Mouse (Mus musculus) 416B (cell line): ENCODE results near the gene 1500011B03Rik.
"Not testable (repeated sequence)": the region's sequence is repeated elsewhere in the genome, so short reads cannot be mapped to it uniquely, and the experiment has no call there.

Source experiments
- DNase-seq: peaks from one replicate; pipeline ENCODE4 v3.0.0; 2011; ENCODE audit warnings: low read depth

The 1500011B03Rik gene

DNA sequence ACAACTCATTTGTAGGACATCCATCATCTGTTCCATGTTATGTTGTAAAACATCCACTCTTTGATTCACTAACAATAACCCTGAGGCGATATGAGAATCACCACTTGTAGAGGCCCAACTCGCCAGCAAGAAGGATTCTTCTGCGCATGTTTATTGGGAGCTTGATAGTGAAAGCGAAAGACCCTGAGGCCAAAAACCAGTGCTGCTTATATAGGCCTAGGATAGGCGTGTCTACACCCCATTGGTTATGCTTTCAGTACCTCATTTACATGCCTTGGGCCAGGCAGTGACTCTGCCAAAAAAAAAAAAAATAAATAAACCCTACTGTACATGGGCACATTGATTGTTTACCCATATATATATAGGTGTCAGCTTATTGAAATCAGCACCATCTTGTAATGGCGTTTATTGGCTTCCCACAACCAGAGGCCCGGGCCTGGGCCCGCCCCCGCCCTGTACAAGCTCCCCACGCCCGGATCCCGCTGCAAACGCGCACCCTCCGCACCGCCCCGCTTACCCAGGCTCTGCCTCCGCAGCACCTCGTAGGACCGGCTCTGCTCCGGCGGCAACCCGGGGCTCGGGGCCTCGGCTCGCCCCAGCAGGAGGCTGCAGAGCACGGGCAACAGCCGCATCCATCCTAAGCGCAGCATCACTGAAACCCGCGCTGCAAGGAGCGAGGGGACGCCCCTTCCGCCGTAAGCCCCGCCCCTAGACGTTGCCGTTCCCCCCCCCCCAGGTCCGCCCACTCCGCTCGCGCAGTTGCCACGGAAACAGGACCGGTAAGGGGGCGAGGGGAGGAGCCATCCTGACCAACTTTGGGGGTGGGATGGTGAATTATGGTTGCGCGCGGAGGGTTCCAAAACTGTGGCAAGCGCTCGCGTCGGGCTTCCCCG is at the start of gene 1500011B03Rik:
TSS of gene 1500011B03Rik (minus strand) at position 673 of the 893 bp plus-strand sequence.
- DNase-seq, result peak; percentile 74

DNA sequence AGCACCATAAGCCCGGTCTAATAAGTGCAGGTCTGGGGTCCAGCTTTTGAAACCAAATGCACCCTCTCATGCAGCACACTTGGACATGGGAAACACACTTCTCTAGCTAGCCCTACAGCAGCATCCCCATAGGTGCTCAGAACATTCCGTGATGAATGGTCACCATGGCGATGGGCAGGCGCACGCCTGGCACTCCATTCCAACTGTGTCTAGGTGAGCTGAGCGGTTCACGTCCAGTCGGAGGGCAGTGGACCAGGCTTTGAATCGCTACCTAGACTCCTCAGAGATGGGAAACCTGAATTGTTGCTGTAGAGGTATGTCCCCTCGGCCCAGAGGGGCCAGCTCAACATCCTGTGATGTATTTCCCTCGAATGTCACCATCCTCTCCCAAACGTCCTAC is 42.0 kb upstream of the 1500011B03Rik start:
- DNase-seq, result no peak

DNA sequence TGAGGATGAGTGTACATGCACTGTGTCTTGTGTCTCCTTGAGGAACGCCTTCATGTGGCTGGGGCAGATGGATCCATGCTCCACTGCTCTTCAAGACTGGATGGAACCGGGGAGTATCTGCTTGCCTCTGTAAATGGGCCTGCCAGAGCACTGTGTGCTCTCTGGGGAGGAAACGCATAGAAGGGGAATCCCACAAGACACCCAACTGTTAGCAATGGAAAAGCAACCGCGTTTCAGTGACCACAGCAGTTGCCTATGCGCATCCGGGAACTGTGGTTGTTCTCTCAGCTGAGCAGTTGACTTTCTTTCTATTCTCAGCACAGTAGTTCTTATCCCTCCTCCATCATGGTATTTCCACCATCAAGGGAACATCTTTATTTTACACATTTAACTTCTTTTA is 41.5 kb upstream of the 1500011B03Rik start:
- no peak for DNase-seq

DNA sequence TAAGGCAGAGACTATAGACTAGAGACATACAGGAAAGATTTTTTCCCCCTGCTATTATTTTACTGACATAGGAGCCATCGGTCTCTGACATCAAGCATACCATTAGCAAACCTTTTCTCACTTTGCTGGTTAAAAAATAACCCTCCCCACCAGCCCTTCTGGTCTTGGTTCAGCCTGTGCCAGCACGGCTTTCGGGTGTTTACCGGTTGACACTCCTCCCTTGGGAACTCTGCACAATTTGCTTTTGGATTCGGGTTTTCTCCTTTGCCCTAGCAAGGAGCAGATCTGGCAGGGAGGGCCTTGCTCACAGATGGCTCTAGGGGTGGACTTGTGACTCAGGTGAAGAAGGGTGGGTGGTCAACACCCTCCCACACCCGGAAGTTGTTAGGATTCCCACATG is 38.5 kb upstream of the 1500011B03Rik start:
- DNase-seq, result no peak

DNA sequence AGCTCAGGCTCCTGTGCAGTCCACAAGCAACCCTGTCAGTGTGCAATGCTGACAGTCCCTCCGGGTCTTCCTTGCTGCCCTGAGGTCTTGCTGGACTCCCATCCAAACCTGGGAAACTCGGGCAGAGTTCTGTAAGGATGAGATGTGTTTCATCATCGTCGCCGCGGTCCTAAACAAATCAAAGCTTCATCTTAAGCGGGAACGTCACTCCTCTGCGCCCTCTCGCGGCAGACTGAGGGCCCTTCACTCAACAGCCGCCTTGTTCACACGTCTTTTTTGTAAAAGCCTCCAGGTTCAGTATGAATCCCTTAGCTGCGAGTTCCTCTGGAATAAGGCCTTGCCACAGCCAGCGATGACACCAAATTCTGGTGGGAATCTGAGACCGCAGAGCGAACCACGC is 36.0 kb upstream of the 1500011B03Rik start:
- DNase-seq, result peak; percentile 70

DNA sequence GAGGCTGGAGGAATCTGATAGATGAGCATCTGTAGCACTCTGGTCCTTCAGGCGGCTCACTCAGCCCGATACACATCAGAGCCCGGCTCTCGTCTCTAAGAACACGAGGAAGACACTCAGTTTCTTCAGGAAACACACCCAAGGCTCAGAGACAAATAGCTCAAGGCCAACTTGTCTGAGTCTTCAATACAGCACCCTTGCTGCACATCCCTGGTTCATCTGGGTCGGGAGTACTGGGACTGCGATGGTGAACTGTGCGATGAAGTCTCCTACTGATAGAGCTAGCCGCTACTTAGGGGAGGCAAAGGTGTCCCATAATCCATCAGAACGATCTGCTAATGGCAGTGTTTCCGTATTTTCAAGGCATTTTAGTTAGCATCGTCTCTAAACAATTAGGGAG is 35.3 kb upstream of the 1500011B03Rik start, which contains the start of gene Gm9936:
TSS of gene Gm9936 (minus strand) at position 101 of the 400 bp plus-strand sequence.
- DNase-seq, result no peak

DNA sequence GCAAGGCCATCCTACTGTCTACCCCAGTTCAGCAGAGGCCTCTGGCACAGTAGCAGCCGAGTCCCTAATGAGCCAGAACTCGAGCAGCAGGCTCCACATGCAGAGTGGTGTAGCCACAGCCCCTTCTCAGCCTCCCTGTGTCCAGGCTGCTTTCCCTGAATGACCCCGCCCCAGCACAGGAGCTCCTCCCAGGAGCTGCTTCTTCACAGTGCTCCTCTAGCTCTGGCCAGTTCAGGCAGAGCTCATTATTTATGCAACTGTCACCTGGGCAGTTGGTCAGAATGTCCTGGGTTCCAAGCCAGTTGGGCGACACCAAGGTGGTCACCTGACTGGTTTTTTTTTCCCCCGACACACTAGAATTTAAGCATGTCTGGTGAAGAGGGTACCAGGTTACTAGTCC is 30.1 kb upstream of the 1500011B03Rik start, which contains the start of gene 4930519G04Rik:
TSS of gene 4930519G04Rik (plus strand) at position 301 of the 400 bp plus-strand sequence.
- not testable (repeated sequence) for DNase-seq

DNA sequence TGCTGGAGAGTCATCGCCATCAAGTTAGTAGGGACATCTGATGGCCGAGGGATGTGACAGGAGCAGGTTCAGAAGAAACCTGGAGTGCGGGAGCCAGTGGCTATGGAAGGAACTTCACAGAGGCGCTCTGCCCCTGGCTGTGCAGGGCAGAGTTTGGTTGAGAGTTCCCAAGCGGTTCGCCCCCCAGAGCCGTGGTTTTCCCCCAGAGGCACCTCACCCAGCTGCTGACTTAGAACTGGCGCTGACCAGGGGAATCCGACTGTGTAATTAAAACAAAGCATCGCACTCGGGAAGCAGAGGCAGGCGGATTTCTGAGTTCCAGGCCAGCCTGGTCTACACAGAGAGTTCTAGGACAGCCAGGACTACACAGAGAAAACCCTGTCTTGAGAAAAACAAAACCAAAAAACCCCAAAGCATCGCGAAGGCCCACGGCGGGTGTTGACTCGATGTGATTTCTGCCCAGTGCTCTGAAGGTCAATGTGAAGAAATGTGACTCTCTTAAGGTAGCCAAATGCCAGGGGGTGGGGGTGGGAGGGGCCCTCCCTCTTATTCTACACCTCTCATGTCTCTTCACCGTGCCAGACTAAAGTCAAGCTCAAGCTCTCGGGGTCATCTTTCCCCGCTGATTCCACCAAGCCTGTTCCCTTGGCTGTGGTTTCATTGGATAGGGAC is 28.4 kb upstream of the 1500011B03Rik start:
- DNase-seq, result no peak

DNA sequence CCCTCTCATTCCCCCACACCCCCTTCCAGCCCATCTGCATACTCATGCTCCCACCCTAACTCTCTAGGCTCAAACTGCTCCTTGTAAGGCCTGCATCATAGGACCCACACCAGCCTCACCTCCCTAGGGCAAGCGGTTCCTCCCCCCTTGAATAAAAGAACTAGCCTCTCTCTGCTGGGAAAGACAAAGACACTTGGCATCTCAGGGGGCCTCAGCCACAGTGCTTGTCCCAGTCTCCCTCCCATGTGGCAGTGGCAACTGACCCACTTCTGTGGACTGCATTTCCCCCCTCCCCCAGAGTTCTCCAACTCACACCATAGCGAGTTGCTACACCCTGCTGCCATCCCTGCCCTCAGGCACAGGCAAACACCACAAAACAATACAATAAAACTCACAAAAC is 21.1 kb upstream of the 1500011B03Rik start:
- DNase-seq, result not testable (repeated sequence)

DNA sequence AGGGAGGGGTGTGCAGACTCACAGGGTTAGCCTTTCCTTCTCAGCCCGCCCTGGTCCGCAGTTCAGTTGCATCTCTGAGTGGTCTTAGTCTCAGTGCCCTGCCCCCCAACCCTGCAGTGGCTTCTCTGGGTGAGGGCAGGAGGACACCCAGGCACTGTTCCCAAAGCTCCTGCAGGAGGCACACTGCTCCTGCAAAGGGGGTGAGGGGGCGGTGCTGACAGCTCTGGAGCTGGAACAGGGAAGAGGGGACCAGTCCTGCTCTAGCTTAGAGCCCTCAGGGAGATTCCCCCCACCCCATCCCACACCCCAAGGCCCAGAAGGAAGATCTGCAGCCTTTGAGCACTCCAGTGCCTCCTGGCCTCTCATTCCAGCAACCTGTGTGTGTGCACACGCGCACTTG is 19.4 kb upstream of the 1500011B03Rik start:
- DNase-seq, result no peak

DNA sequence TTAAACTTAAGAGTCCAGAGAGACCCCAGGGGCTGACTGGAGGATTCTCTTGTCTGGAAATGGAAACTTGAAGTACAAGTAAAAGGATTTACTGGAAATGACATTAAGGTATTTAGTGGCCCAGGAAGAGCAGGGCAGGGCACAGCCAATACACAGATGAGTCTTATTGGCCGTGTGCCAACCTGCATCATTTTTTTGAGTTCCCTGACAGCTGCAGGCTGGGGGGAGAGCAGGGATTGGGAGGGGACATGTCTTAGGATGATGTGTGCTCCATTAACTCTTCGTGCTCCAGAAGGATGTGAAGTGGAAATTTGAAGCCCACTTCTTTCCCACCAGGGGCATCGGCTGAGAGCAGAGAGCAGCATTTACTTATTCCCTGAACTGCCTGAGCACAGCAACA is 18.9 kb upstream of the 1500011B03Rik start:
- not testable (repeated sequence) for DNase-seq

DNA sequence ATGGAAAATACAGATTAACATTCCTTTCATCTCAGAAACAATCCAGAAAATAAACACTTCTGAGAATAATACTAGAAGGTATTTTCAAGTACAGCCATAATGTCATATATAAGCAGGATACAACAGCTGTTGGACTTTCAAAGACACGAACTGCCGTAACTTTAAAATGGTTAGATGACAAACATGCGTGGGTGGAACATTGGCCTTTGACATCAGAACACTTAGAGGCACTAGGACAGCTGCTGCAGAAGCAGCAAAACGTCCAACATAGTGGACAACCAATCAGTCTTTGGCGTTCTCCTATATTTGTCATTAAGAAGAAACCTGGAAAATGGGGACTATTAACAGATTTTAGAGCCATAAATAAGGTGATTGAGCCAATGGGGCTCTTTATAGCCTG is 17.2 kb upstream of the 1500011B03Rik start:
- DNase-seq, result not testable (repeated sequence)

DNA sequence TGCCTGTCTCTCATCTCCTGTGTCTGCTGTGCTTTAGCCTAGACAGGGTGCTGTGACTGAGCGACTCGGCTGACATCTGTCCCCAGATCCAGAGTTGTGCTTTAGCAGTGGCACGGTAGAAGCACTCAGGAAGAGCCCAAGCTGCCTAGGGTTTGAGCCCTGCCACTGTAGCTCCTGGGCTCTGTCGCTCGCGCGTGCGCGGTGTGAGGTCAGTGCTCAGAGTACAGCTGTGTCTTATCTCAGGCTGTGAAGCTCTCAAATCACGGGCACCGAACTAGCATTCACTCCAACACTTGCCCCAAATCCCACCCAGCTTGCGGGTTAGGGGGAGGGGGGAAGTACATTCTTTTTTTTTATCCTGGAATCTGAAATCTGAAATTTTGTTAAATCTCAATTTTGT is 13.6 kb upstream of the 1500011B03Rik start:
- no peak for DNase-seq

DNA sequence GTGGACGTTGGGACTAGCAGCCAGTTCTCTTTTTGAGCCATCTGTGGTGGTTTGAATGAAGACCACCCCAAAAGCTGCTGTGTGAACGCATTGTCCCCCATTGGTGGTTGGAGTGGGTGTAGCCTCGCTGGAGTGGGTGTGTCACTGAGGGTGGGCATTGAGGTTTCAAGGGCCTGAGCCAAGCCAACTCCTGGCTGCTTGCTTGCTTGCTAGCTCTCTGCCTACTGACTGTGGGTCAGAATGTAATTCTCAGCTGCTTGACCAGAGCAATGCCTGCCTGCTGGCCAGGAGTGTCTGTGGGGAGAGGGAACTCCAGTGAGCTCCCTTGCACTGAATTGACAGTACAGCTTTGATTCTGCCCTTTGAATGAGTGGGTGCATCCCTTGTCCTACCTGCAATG is 6.5 kb upstream of the 1500011B03Rik start:
- no peak for DNase-seq

DNA sequence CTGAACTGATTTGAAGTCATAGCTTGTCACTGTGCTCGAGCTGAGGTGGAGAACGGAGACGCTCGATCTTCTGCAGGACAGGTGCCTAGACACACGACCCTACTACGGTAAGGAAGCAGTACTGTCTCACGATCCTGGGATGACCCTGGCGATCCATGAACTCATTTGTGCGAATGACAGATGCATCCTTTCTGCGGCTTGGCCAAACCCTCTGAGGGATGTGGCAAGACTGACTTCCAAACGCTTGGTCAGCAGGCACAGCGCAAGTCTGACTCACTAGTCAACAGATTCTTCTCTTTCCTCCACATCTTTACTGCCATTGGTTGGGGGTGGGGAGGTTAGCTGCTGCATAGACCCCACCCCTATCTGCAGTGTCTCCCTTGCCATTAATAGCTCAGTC is 4.2 kb upstream of the 1500011B03Rik start:
- peak; percentile 95 for DNase-seq

DNA sequence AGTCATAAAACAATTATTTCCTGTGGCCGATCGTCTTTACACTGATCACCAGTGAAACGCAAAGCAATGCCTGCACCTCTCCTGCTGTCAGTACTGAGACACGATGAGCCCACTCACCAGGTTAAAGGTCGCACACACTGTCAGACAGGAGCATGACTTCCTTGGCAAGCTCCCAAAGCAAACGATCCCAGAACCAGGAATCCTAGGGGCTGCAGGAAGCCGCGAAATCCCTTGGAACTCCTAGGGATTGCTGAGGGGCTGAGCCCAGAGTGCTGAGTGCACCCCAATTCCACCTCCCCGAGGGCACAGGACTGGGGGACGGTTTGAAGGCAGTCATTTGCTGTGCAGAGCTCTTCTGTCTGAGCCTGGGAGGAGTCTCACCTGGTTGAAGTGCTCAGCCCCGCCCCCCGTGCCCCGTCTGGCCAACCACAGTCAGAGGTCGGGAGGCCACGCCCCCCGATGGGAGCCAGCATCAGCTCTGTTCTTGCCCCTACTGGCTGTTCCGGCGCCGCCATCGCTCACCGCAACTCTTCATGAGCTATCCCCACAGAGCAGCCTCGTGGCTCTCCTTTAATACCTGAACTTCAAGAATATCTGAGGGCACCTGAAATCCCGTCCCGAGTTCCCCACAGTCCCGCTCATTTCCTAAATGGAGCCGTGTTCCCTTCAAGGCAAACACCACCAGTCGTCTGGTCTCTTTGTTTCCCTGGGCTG is 2.9 kb upstream of the 1500011B03Rik start:
- no peak for DNase-seq

DNA sequence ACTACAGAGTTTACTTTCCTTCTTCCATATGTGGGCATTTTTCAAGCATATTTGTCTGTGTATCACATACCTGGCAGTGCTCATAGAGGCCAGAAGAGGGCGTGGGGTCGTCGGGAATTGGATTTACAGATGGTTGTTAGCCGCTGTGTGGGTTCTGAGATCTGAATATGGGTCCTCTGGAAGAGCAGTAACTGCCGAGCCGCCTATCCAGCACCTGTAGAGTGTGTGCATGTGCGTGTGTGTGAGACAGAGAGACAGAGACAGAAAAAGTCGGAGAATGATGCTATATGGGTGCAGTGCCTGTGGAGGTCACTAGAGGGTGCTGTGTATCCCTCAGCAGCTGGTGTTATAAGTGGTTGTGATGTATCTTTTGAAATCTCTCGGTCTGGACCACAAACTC is 929 bp upstream of the 1500011B03Rik start:
- peak; percentile 84 for DNase-seq

DNA sequence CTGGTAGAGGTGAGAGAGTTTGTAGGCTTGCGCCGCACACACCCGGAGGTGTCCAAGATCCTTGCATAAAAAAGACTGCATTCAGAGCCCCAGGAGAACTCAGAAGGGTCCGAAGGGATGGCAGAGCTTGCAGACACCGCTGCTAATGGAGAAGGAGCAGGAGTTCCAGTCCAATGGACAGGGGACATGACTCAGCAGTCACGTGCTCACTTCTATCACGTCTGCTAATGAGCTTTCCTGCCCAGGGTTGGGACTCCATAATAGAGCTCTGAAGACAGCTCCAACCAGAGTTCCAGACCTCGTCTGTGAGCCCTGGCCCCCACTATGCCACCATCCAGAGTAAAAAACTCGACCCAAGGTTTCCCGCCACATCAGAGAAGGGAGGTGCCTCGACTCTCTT is 5.1 kb downstream of the 1500011B03Rik start:
- no peak for DNase-seq

DNA sequence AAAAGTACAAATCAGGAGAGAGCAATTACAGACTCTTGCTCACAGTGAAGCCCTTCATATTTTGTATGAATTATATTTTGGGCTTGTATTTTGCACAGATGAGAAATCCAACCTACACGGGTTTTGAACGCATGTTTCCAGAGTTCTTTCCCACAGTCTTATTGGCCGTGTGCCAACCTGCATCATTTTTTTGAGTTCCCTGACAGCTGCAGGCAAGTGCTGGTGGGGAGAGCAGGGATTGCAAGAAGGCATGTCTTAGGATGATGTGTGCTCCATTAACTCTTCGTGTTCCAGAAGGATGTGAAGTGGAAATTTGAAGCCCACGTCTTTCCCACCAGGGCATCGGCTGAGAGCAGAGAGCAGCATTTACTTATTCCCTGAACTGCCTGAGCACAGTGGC is 6.7 kb downstream of the 1500011B03Rik start:
- DNase-seq, result no peak

DNA sequence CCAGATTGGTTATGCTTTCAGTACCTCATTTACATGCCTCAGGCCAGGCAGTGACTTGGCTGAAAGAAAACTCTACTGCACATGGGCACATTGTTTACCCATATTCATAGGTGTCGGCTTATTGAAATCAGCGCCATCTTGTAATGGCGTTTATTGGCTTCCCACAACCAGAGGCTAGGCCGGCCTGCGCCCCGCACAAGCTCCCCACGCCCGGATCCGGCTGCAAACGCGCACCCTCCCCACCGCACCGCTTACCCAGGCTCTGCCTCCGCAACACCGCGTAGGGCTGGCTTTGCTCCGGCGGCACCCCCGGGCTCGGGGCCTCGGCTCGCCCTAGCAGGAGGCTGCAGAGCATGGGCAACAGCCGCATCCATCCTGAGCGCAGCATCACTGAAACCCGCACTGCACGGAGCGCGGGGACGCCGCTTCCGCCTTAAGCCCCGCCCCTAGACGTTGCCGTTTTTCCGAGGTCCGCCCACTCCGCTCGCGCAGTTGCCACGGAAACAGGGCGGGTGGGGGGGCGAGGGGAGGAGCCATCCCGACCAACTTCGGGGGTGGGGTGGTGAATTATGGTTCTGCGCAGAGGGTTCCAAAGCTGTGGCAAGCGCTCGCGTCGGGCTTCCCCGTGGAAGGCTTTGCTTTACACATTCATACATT is 9.6 kb downstream of the 1500011B03Rik start:
- DNase-seq, result peak; percentile 71

DNA sequence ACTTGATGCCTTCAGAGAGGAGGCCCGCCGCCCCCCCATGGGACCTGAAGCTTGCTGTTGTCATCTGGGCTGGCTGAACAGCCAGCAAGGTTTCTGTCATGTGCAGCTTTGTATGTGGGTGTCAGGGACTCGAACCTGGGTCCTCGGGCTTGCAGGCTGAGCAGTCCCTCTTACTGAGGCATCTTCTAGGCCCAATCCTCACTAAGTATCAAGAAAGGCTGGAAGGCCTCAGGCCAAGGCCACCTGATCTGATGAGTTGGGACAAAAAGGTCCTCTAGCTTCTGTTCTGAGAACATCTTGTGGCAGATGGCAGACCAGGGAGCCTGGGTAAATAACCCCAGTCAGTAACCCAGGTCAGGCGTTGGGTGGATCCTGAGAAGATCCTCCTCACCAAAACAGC is 13.4 kb downstream of the 1500011B03Rik start:
- DNase-seq, result no peak

DNA sequence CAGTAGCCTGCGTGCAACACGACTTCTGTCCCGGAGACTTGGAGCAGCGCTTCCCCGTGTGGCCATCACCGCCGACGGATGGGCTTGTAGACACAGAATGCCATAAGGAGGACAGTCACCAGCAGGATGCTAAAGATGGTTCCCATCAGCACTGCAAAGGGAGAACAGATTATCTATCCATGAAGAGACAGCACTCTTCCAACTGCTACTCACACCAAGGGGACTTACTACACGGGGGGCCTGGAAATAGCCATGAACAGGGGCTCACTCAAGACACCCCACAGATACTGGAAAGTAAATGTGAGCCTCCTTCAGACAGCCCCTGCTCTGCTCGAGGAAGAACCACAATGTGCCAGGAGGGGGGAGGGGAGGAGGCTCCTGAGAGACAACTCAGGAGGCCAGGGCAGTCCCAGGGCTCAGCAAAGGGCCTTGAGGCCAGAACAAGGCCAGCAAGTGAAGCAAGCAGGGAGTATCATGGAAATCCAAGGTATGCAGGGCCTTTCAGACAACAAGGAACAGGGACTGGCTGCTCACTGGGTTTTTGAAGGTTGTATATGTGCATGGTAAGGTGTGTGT is 14.0 kb downstream of the 1500011B03Rik start:
- no peak for DNase-seq
